Mouse (Mus musculus) stomach, postnatal 0 days (tissue): ENCODE results near the gene Card11.

Source experiments
- CTCF ChIP-seq: IDR thresholded peaks from 2 replicates; pipeline ENCODE4 v1.5.1; 2016; ENCODE audit warnings: antibody characterized with exemption, low read depth, mild to moderate bottlenecking, moderate library complexity
- EP300 ChIP-seq: optimal IDR thresholded peaks from 2 replicates; pipeline ENCODE3; 2016; ENCODE audit warnings: antibody characterized with exemption

DNA sequence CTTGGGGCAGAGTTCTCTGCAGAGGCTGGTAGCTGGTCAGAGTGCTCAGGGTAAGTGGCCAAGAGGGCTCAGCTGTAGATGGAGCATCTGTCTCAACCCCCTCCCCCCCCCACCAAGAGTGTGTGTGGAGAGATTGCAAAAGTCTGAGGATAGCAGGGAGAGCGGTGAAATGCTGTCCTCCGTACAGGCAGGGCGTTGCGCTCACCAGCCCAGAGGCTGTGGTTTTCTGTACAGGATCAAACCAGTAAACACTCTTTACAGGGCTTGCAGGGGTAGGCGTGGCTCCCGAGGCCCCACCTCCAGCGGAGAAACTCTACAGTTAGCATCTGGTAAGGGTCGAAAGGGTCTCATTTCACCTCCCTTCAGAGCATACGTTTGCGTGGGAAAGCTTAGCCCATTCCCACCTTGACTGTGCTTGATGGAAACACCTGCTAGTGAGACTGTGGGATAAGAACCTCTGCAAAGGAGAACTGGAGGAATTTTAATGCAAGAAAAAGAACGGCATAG lies 127.8 kb downstream of the Card11 start:
- TF ChIP-seq CTCF (no peak), EP300 (no peak)
